Mouse (Mus musculus): ENCODE results near the gene 2310033P09Rik.

Gene 2310033P09Rik

DNA sequence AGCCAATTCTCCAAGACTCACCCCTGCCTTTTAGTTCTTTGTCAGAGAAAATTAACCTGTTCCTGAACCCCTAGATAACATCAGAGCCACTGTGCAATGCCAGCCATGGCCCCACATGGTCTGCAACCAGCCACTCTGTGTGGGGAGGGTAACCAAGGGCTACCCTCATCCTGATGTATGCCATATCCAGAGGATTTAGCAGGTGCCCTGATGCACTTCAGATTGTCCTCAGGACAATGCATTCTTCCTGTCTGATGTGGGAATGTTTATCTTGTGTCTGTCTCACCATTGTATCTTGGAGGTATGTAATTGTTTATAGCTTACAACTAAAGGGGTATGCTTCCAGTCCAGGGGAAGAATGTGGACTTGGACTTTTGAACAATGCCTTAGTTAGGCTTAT, 11.9 kb upstream of the 2310033P09Rik start:
- in situ Hi-C loops (cut with MboI, MseI): no loop called here

DNA sequence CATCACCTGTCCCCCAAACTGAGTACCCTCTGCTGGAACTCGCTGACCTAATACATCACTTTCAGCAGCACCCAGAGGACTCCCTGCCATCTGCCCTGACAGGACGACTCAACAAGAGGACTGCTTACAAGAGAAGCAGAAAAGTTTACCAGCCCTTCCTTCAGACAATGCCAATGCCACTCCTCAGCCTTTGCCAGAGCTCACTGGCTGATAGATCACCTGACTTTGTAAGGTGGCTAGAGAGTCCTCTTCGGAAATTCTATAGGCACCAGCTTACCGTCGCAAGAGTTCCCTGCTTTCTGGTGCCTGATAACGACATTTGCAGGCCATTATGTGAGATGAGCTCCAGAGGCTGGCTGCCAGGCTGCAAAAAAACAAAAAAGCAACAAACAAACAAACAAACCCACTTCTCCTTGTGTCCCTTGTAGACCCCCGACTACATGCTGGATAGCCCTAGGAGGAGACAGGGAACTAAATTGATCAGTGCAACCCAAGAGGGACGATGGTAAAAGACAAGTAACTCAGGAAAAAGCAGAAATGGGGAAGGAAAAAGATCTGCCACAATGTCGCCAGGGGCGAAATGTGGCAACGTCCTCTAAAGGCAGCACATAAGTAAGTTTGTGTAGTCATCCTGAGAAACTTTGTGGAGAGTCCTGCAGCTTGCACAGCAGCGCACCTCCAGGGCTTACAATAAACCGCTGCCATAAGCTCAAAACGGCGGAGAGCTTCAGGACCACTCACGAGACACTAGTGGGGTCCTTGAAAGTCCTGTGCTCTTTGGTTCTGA, 6.7 kb upstream of the 2310033P09Rik start:
- in situ Hi-C loops (cut with MboI, MseI): loop anchor here (10.0 to 25.0 kb wide), 2 partner anchors 277 to 1539 kb away; no protein-coding TSS in a partner anchor

DNA sequence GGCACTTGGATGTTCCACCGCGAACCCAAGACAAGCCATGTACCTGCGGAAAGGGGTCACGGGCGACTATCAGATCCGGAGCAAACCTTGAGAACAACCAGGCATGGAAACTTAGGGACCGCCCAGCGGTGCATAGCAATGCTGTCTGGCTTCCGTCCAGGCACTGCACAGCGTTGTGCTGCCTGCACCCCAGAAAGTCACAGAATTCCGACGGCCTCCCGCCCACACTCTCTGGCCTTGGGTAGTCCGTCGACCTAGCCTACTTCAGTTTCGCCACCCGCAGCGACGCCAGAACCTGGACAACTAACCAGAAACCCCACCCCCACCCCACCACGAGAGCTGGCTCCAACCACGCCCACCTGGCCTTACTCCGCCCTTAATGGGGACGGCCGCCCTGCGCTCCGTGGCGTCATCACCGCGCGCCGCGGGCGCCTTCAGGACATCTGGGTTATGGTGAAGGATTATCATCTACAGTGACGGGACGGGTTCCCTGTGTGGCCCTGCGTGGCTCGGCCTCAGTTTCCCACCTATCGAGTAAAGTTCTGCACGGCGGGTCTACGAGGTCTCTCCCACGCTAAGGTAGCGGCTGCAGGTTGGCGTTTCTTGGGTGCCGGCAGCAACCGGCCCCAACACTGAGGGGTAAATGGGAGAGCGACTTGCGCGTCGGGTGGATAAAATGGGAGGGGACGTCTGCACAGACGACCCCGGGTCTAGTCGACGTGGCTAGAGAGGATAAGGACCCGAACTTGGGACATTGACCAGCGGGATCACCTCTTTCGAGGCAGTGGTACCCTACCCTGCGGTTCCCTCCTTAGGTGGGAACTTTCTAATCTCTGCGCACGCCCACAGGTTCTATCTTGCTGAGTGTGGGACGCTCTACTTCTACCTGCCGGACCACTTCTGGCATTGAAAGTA, 5.8 kb upstream of the 2310033P09Rik start, which contains the start of gene Mrpl55:
Mrpl55 (plus strand) TSS at position 406 of the 915 bp plus-strand sequence.
- in situ Hi-C loops (cut with MboI, MseI): loop anchor here (10.0 to 25.0 kb wide), 2 partner anchors 278 to 1540 kb away; no protein-coding TSS in a partner anchor

DNA sequence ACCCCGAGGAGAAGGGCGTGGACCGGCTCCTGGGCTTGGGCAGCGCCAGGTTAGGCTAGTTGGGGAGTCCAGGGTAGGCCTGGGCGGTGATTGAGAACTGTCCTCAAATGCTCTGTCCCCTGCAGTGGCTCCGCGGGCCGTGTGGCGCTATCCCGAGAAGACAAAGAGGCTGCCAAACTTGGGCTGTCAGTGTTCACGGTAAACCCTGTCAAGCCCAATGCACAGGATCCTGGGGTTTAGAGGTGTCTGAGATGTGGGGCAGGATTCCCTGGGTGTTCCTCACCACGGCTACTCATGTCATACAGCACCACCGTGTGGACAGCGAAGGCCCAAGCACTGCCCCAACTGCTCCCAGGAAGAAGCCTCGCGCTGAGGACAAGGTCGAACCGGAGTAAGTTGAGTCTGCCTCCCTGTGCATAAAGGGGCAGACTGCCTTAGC, 901 bp downstream of the 2310033P09Rik start:
- in situ Hi-C loops (cut with MboI, MseI): loop anchor here (5.0 to 25.0 kb wide), 3 partner anchors 284 to 1547 kb away; no protein-coding TSS in a partner anchor

DNA sequence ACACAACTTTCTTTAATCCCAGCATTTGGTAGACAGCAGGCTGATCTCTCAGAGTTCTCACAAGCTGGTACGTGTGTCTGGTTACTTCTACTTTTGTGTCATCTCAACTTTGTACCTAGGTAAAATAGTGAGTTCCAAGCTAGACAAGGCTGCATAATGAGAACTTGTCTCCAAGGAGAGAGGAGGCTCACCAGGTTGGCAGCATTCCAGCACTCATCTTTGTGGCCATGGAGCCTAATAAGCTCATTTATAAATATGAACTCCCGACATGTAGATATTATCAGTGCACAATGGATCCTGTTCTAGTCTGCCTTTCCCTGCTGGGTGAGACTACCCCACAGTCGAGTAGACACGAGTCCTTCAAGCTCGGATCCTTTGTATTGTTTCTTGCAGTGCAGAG, 1.5 kb downstream of the 2310033P09Rik start:
- in situ Hi-C loops (cut with MboI, MseI): loop anchor here (5.0 to 25.0 kb wide), 3 partner anchors 285 to 1547 kb away; no protein-coding TSS in a partner anchor

DNA sequence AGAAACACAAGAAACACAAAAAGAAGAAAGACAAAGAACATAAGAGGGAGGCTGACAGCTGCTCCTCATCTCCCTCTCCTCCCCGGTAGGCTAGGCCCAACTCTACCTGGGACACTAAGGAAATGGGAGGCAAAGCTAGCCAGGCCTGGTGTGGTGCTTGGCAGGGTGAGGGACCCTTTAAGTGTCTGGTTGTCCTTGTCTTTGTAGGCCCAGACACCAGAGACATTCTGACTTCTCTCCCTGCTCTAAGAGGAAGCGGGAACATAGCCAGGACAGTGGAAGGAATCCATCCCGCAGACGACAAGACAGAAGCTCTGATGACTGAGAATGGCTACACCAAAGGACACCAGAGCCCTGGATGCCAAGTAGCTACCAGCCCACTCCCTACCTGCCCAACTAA, 1.9 kb downstream of the 2310033P09Rik start:
- in situ Hi-C loops (cut with MboI, MseI): loop anchor here (10.0 to 25.0 kb wide), 2 partner anchors 1405 to 1548 kb away; partner anchors contain the start of gene Sap30l

DNA sequence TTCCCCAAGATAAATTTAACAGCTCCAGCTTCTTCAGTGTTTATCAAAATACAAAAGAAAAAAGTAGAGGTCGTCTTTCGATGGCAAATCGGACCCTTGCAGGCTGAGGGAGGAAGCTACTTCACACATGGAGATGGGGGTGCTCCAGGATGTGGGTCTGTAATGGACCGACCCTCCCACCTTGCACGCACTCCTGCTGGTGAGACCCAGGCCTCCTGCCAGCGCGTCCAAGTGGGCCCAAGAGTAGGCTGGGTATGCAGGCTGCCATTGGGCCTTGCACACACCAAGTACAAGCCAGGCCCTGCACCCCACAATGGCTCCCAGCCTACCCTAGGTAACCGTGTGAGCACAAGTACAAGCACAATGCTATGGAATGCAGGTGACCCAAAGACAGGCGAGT, 3.4 kb downstream of the 2310033P09Rik start:
- in situ Hi-C loops (cut with MboI, MseI): loop anchor here (10.0 to 25.0 kb wide), 2 partner anchors 1407 to 1549 kb away; partner anchors contain the start of gene Sap30l

DNA sequence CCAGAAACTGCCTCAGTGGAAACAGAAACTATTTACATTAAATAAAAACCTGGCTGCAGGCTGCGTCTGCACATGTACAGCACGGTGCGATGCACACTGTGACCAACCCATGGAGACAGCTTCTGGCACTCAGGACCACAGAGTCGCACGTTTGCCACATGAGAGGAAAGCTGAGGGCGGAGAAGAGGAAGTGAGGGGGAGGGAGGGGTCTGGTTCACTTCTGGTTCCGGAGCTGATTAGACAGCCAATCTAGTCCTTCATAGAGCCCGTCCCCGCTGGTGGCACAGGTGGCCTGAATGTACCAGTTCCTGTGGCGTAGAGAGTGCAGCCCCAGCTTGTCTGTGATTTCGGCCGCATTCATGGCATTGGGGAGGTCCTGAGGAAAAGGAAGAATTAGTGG, 4.2 kb downstream of the 2310033P09Rik start:
- in situ Hi-C loops (cut with MboI, MseI): loop anchor here (10.0 to 25.0 kb wide), 2 partner anchors 1408 to 1550 kb away; partner anchors contain the start of gene Sap30l

DNA sequence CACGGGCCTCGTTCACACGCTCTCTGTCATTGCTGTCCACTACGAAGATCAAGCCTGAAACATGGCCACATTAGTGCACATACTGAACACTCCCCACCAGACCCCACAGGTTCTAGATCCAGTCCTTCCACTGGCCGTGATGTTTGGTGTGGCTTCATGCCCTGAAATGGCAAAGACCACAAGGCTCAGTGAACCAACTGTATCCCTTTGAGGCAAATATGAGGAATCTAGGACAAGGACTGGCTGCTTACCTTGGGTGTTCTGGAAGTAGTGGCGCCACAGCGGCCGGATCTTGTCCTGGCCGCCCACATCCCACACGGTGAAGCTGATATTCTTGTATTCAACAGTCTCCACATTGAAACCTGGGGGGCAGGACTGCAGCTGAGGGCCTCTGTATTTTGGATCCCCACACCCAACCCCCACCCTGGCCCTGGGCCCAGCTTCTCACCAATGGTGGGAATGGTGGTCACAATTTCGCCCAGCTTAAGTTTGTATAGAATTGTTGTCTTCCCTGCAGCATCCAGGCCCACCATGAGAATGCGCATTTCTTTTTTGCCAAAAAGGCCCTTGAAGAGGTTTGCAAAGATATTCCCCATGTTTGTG, 4.9 kb downstream of the 2310033P09Rik start:
- in situ Hi-C loops (cut with MboI, MseI): loop anchor here (10.0 to 25.0 kb wide), 2 partner anchors 1408 to 1551 kb away; partner anchors contain the start of gene Sap30l

DNA sequence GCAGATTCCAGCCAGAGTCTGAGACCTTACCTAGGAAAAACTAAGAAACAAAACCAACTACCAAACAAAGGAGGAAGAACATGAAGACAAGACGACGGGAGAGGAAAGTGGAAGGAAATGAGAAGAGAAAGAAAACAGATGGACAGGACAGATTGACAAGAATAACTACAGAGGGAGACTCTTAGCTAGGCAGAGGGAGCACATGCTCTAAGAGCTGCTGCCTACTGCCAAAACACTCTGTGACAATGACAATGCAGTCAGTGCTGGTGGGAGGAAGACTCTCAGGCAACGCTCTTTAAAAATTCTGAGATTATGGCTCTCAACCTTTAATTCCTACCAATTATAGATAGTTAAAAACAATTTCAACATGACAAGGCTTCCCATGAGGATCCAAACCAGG, 8.8 kb downstream of the 2310033P09Rik start:
- in situ Hi-C loops (cut with MboI, MseI): loop anchor here (10.0 to 25.0 kb wide), 2 partner anchors 1412 to 1555 kb away; partner anchors contain the start of gene Sap30l

DNA sequence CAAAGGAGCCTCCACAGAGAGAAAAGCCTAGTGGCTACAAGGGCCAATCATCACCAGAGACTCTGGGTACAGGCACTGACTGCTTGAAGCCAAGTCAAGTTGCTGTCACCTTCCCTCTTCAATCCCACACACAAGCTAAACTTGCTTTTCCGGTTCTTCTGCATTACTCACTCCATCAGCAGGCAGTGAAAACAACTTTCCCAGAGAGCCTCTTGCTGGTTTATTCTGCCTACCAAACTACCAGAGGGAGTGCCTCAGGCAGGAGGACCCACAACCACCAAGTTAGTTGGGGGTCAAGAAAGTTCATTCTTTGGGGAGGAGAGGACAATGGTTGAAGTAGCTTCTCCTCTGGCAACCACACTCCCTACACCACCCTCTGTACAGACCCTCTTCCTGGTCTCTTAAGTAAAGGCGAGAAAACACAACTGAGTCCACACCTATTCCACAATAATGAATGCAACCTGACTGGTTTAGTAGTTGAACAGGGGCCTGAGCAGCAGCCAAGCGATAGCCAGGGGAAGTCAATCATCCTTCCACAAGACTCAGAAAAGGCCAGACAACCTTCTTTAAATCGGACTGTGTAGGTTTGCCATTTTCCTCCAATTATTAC, 10.4 kb downstream of the 2310033P09Rik start:
- in situ Hi-C loops (cut with MboI, MseI): loop anchor here (10.0 to 25.0 kb wide), 2 partner anchors 1414 to 1556 kb away; partner anchors contain the start of gene Sap30l

DNA sequence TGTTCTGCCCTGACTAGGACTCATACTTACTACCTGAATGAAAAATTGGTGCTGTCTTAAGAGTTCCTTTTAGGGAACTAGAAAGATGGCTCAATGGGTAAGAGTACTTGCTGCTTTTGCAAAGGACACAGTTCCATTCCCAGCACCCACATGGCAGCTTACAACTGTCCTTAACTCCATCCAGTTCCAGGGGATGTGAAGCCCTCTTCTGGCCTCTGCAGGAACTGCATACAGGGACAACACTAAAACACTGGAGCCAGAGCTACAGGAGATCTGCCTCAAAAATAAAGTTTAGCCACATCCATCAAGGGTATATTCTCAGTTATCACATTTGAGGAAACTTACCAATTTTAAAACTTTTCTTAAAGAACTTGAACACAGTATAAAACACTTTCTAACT, 10.9 kb downstream of the 2310033P09Rik start:
- in situ Hi-C loops (cut with MboI, MseI): loop anchor here (10.0 to 25.0 kb wide), 2 partner anchors 1414 to 1557 kb away; partner anchors contain the start of gene Sap30l

DNA sequence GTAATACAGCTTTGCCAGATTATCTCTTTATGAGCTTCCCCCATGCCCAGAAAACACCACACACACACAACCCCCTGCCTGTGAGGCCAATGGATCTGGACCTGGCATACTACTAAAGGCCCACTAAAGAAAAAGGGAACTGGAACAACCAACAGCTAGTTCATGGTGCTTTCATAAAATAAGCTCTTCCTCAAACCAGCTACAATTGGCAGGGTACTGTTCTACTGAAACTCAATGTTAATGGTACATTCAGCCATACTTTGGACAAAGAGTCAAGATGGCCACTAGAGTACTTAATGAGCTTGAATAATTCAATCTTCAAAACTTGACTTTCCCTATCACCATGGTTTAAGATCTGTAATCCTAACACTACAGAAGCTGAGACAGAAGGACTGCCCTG, 13.5 kb downstream of the 2310033P09Rik start:
- in situ Hi-C loops (cut with MboI, MseI): loop anchor here (25.0 kb wide), 1 partner anchor 1559 kb away; no protein-coding TSS in a partner anchor

DNA sequence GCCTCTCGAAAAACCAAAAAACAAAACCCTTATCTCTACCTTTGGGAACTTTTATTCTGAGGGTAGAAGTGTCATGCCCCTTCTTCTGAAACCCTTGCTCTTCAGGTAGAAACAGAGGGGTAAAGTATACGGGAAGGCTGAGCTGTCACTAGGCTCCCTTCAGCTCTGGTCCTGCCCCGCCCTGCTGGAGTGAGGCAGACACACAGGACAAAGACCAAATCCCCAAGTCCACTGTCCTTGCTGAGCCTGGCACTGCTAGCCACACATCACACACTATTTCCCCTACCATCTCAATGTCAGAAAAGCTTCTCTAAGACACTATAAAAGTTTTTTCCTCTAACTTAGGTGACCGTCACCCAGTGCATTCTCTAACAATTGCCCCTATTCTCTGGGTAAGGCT, 14.2 kb downstream of the 2310033P09Rik start:
- in situ Hi-C loops (cut with MboI, MseI): loop anchor here (25.0 kb wide), 1 partner anchor 1560 kb away; no protein-coding TSS in a partner anchor

DNA sequence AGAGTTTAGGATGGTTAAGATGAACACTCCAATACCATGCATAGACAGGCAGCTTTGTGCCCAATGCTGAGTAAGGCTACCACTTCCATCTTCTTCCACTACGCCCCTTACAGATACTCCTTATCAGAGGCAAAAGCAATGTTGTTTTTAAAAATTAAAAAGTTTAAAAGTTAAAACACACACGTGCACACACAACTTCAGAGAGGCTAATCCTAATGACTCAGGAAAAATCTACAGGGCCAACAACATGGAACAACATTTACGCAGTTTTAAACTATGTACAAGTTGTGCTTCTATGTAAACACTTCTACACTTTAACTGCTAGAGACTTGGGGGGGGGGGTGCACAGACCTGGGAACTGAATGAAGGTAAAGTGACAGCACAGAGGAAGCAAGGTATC, 15.9 kb downstream of the 2310033P09Rik start:
- in situ Hi-C loops (cut with MboI, MseI): loop anchor here (25.0 kb wide), 1 partner anchor 1562 kb away; no protein-coding TSS in a partner anchor

DNA sequence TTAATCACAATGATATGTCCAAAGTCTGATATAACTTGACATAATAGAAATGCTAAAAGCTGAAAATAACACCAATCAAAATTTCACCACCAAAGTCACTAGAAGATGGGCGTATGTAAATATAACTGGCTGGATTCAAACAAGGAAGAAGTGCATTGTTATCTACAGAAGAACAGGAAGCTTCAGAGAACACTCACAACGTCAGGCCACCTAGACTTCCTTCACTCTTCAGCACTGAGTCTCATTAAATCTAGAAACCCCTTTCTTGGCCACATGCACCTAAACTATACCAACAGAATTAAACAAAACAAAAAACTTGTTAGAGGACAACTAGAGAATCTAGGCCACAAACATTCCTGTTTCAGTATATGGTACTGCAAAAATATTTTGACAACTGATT, 16.3 kb downstream of the 2310033P09Rik start:
- in situ Hi-C loops (cut with MboI, MseI): loop anchor here (25.0 kb wide), 1 partner anchor 1562 kb away; no protein-coding TSS in a partner anchor

DNA sequence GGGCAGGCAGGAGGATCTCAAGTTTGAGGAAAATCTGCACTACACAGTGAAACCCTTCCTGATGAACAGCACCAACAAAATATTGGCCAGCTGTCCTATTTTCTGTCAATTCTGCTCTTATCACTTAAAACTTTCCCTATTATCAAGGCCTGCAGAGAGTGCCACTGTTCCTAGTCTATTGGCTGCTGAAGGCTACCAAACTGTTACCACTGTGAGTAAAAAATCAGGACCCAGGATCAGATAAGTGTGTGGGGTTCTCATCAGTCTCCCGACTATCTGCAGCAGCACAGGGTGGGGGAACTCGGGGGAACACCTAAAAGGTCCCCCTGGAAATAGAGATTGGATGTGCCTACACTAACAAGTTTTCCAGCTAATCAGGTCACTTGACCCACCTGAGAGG, 17.0 kb downstream of the 2310033P09Rik start:
- in situ Hi-C loops (cut with MboI, MseI): no loop called here

DNA sequence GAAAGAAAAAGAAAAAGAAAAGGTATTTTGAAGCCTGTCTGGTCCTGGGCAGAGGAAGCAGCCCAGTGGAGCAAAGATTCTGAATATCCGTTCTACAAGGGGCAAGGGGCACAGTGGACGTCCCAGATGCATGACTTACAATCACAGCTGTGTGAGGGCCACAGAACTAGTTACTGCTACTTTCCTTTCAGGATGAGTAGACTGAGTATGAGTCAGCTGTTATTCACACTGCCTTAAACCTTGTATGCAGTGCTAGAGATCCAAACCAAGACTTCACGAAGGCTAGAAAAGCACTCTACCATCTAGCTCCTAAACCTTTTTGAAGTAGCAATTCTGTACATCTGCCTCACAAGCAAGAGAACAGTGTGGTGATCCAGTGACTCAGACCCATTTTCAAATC, 18.1 kb downstream of the 2310033P09Rik start:
- in situ Hi-C loops (cut with MboI, MseI): no loop called here

DNA sequence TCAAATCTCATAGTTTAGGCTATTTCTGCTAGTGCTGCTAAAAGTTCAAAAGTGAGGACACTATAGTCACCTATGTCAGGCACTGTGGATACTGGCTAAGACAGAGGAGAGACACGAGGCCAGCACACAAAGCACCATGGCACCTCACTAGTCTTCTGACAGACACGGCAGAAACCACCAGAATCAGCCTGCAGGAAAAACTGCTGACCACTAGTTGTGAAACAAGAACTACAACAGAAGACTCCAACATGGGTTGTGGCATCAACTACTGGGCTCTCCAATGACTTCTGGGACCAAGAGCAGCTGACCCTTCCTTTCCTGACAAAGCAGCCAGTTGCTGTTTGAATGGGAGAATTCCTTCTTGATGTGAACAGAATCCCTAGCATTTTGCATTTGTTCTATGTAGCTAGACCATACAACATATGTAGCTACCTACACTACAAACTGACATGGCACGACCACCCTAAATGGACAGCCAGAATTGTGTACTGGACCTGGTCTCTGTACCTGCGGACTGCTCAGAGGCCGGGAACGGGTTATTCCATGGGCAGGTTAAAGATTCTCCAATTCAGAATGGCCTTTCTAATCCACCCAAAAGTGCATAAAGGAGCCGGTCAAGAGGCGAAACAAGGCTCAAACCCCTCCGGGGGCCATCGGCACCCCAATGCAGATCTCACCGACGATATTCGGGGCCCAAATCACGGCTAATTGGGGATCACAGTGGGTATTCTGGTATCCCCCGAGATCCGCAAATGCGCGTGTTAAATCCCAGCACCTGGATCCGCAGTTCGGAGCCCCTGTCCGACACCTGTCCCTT, 18.9 kb downstream of the 2310033P09Rik start:
- in situ Hi-C loops (cut with MboI, MseI): no loop called here
